Mouse (Mus musculus) stomach, embryonic 14.5 days (tissue): Measurements from ENCODE around the gene Slc39a13. TPM values are rescaled to one million over a fixed set of nuclear protein-coding genes. Genes with fewer than 3 reads are reported as not detected.

Experiments
- ATAC-seq: fragments of 200-750 bp; cut with Nextera tagmentation; 2 replicates; pipeline ENCODE4 v1.8.0; 2017; ENCODE audit warnings: low read depth, moderate TSS enrichment; ENCODE audit not compliant: insufficient number of reproducible peaks, insufficient read depth, low FRiP score
- H3K27ac ChIP-seq: fragments of 300-500 bp; sonication (generic); 2 replicates; pipeline ENCODE4 v1.5.1; 2014; ENCODE audit warnings: mild to moderate bottlenecking, low read length, moderate library complexity, mixed read lengths
- H3K27me3 ChIP-seq: fragments of 300-500 bp; sonication (generic); 2 replicates; pipeline ENCODE4 v1.6.1; 2014; ENCODE audit warnings: low read length, control low read depth, mixed read lengths; ENCODE audit not compliant: control insufficient read depth, insufficient read depth
- H3K36me3 ChIP-seq: fragments of 300-500 bp; sonication (generic); 2 replicates; pipeline ENCODE4 v1.6.1; 2014; ENCODE audit warnings: mild to moderate bottlenecking, control low read depth, low read length, moderate library complexity, mixed read lengths; ENCODE audit not compliant: control insufficient read depth, insufficient read depth
- H3K4me1 ChIP-seq: fragments of 300-500 bp; sonication (generic); 2 replicates; pipeline ENCODE4 v1.6.1; 2014; ENCODE audit warnings: low read length, control low read depth, mixed read lengths; ENCODE audit not compliant: control insufficient read depth, insufficient read depth
- H3K4me2 ChIP-seq: fragments of 300-500 bp; sonication (generic); replicated peaks from 2 replicates; pipeline ENCODE4 v1.6.1; 2014; ENCODE audit warnings: low read depth, low read length, control low read depth
- H3K4me3 ChIP-seq: fragments of 300-500 bp; sonication (generic); 2 replicates; pipeline ENCODE4 v1.5.1; 2014; ENCODE audit warnings: low read depth, low read length, control low read depth
- H3K9ac ChIP-seq: fragments of 300-500 bp; sonication (generic); replicated peaks from 2 replicates; pipeline ENCODE4 v1.6.1; 2014; ENCODE audit warnings: low read depth, mild to moderate bottlenecking, control low read depth, low read length, moderate library complexity, mixed read lengths
- H3K9me3 ChIP-seq: fragments of 300-500 bp; sonication (generic); 2 replicates; pipeline ENCODE4 v1.6.1; 2016; ENCODE audit warnings: low read depth, low read length, control low read depth; ENCODE audit not compliant: control insufficient read depth
- WGBS: fragments of 180-500 bp; shearing (Covaris S2); extraction: QIAGEN DNeasy Blood & Tissue Kit; methylation state at CpG from one replicate; pipeline ENCODE4 v1.1.7; 2014; 5-methylcytosine and 5-hydroxymethylcytosine counted together
- polyA plus RNA-seq: library from polyadenylated mRNA; unstranded; fragments of >200 nt; fragmentation: Nextera tagmentation; extraction: Ambion mirVana; gene quantifications from 2 replicates; pipeline ENCODE4 v1.2.1, GENCODE M21; 2014

Gene Slc39a13
- polyA plus RNA-seq: 42.8 and 45.8 TPM in 2 replicates

- H3K27ac ChIP-seq: peak within 1 kb of the TSS; percentile 79
- no peaks in the 10 kb centered on the region for H3K9me3 ChIP-seq
- no peaks in the 10 kb centered on the region for H3K27me3 ChIP-seq
- peak within 1 kb of the TSS; percentile 78 for H3K4me2 ChIP-seq
- H3K4me3 ChIP-seq: peak within 1 kb of the TSS; percentile 60
- peaks cover 17% of the 10 kb centered on the region for H3K4me1 ChIP-seq
- ATAC-seq: peak; percentile 96
- H3K9ac ChIP-seq: peak within 1 kb of the TSS; percentile 57
- under 1% methylated on average over 69 of the region's 69 CpGs for WGBS
- no peaks in the 10 kb centered on the region for H3K36me3 ChIP-seq
Observed at GRCm38 (mm10) chr2:91070076-91070800, at the start of gene Slc39a13. TSS of gene Slc39a13 (minus strand) at chr2:91070417.

- Histone ChIP-seq H3K4me1 (peaks cover 7% of the 10 kb centered on the region; the same call in 1 of the 2 replicates), H3K27ac (no peak overlapping the region), H3K9ac (no peak overlapping the region), H3K36me3 (no peaks in the 10 kb centered on the region), H3K4me3 (no peak overlapping the region), H3K27me3 (no peaks in the 10 kb centered on the region), H3K4me2 (no peak overlapping the region), H3K9me3 (no peaks in the 10 kb centered on the region)
- ATAC-seq: no peak
- WGBS: 82% methylated on average over 6 of the region's 6 CpGs
Observed at GRCm38 (mm10) chr2:91119551-91119950, 49.3 kb upstream of the Slc39a13 start.

- no peak for ATAC-seq
- Histone ChIP-seq H3K4me1 (peaks cover 7% of the 10 kb centered on the region; the same call in 1 of the 2 replicates), H3K27ac (no peak overlapping the region), H3K4me2 (no peak overlapping the region), H3K9me3 (no peaks in the 10 kb centered on the region), H3K27me3 (no peaks in the 10 kb centered on the region), H3K4me3 (no peak overlapping the region), H3K36me3 (no peaks in the 10 kb centered on the region), H3K9ac (no peak overlapping the region)
- WGBS: 91% methylated on average over 19 of the region's 19 CpGs
Observed at GRCm38 (mm10) chr2:91119061-91119460, 48.8 kb upstream of the Slc39a13 start.

- WGBS: 50% methylated on average over 1 of the region's 1 CpGs
Observed at GRCm38 (mm10) chr2:91118647-91119046, 48.4 kb upstream of the Slc39a13 start.

GRCm38 (mm10) chr2:91117585-91118275, 47.5 kb upstream of the Slc39a13 start, which contains the start of gene Mybpc3:
TSS of gene Mybpc3 (plus strand) at chr2:91118144.
- Histone ChIP-seq H3K27ac (no peak within 1 kb of the TSS), H3K4me1 (peaks cover 7% of the 10 kb centered on the region; the same call in 1 of the 2 replicates), H3K9me3 (no peaks in the 10 kb centered on the region), H3K4me3 (no peak within 1 kb of the TSS), H3K9ac (no peak within 1 kb of the TSS), H3K4me2 (no peak within 1 kb of the TSS), H3K36me3 (no peaks in the 10 kb centered on the region), H3K27me3 (no peaks in the 10 kb centered on the region)
- no peak for ATAC-seq
- 76% methylated on average over 11 of the region's 11 CpGs for WGBS

More at GRCm38 (mm10) chr2:91118647-91119046, 48.4 kb upstream of the Slc39a13 start:
- ATAC-seq: no peak
- H3K4me3 ChIP-seq: no peak overlapping the region
- H3K36me3 ChIP-seq: no peaks in the 10 kb centered on the region
- H3K27me3 ChIP-seq: no peaks in the 10 kb centered on the region
- H3K27ac ChIP-seq: no peak overlapping the region
- H3K9me3 ChIP-seq: no peaks in the 10 kb centered on the region
- H3K9ac ChIP-seq: no peak overlapping the region
- H3K4me2 ChIP-seq: no peak overlapping the region
- peaks cover 7% of the 10 kb centered on the region; the same call in 1 of the 2 replicates for H3K4me1 ChIP-seq

- Histone ChIP-seq H3K9me3 (no peaks in the 10 kb centered on the region), H3K27me3 (no peaks in the 10 kb centered on the region), H3K4me1 (peaks cover 7% of the 10 kb centered on the region; the same call in 1 of the 2 replicates), H3K36me3 (no peaks in the 10 kb centered on the region), H3K27ac (no peak overlapping the region), H3K4me3 (no peak overlapping the region), H3K9ac (no peak overlapping the region), H3K4me2 (no peak overlapping the region)
- no peak for ATAC-seq
- 79% methylated on average over 5 of the region's 5 CpGs for WGBS
Observed at GRCm38 (mm10) chr2:91116842-91117241, 46.6 kb upstream of the Slc39a13 start.

- H3K4me1 ChIP-seq: peaks cover 7% of the 10 kb centered on the region; the same call in 1 of the 2 replicates
- H3K4me3 ChIP-seq: peak overlapping the region; percentile 38
- H3K27ac ChIP-seq: no peak overlapping the region
- no peaks in the 10 kb centered on the region for H3K9me3 ChIP-seq
- 30% methylated on average over 12 of the region's 12 CpGs for WGBS
- H3K36me3 ChIP-seq: no peaks in the 10 kb centered on the region
- peak overlapping the region; percentile 81 for H3K4me2 ChIP-seq
- H3K9ac ChIP-seq: peak overlapping the region; percentile 54
- ATAC-seq: no peak
- H3K27me3 ChIP-seq: no peaks in the 10 kb centered on the region
Observed at GRCm38 (mm10) chr2:91115578-91115970, 45.4 kb upstream of the Slc39a13 start.

GRCm38 (mm10) chr2:91114781-91115577, 44.8 kb upstream of the Slc39a13 start:
- Histone ChIP-seq H3K9me3 (no peaks in the 10 kb centered on the region), H3K27me3 (no peaks in the 10 kb centered on the region), H3K4me3 (peak overlapping the region; percentile 38), H3K27ac (no peak overlapping the region), H3K4me2 (peak overlapping the region; percentile 81), H3K4me1 (peaks cover 7% of the 10 kb centered on the region; the same call in 1 of the 2 replicates), H3K36me3 (no peaks in the 10 kb centered on the region), H3K9ac (peak overlapping the region; percentile 54)
- peak; percentile 65; the same call in 1 of the 2 replicates for ATAC-seq
- WGBS: 7% methylated on average over 41 of the region's 42 CpGs
